ENCODE assay signal across 20 mouse cellular contexts in the genomic region with DNA sequence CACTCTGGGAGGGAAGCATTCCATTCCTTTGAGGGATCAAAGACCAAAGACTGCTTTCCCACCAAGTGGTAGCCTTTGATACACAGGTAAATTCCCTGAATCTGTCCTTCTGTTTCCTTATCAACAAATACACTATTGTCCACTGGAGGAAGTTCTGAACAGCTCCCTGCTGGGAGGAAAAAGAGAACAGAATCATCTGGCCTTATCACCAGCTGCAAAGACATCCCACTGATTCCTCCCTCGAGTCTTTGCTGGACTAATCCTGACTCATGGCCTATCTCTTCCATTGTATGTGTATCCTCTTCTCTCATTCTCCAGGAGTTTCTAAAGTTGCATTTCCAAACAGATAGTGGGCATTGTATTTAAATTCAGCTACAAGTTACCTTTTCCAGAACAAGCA. TPM values are rescaled to one million over a fixed set of nuclear protein-coding genes. Genes with fewer than 3 reads are reported as not detected.
"Had no signal": no experiment of that assay in that cellular context is flagged by ENCODE, and none has a peak within 500 bp of the region (broad histone marks: within the 10 kb centered on the region; RNA-seq: fewer than 3 reads in every experiment).

No protein-coding gene starts in this region.

- H3K36me3 ChIP-seq: midbrain, embryonic 10.5 days; neural tube, embryonic 12.5 days; stomach, embryonic 15.5 days had no signal

- H3K9me3 ChIP-seq: midbrain, embryonic 10.5 days; neural tube, embryonic 12.5 days; stomach, embryonic 15.5 days had no signal

- DNase-seq: lung, adult 18-20 months; lung, embryonic 14.5 days; lung, postnatal 10 days; lung, postnatal 4 days; midbrain, embryonic 14.5 days; right cerebral cortex, postnatal 14 days; thymus, adult 2 months; thymus, postnatal 25 days; thymus, postnatal 4 days had no signal

- H3K27me3 ChIP-seq: midbrain, embryonic 12.5 days; neural tube, embryonic 12.5 days; stomach, embryonic 15.5 days had no signal

- H3K4me2 ChIP-seq: lung, embryonic 14.5 days; midbrain, embryonic 12.5 days; neural tube, embryonic 12.5 days; stomach, embryonic 15.5 days had no signal

- H3K27ac ChIP-seq: midbrain, embryonic 10.5 days; midbrain, embryonic 12.5 days; neural tube, embryonic 12.5 days; stomach, embryonic 15.5 days; stomach, postnatal 0 days had no signal

- H3K9ac ChIP-seq: lung, embryonic 14.5 days; midbrain, embryonic 12.5 days; neural tube, embryonic 12.5 days; stomach, embryonic 15.5 days had no signal

- H3K4me1 ChIP-seq: midbrain, embryonic 10.5 days; midbrain, embryonic 12.5 days; neural tube, embryonic 12.5 days; stomach, embryonic 15.5 days had no signal

- H3K4me3 ChIP-seq: midbrain, embryonic 10.5 days; midbrain, embryonic 12.5 days; neural tube, embryonic 12.5 days; stomach, embryonic 15.5 days had no signal

RNA-seq across cellular contexts. Expression of gene C4bp, which starts 22.5 kb away (rescaled TPM):
- polyA plus RNA-seq: lung, embryonic 14.5 days; lung, embryonic 16.5 days; midbrain, embryonic 10.5 days; midbrain, embryonic 12.5 days; midbrain, embryonic 14.5 days; neural tube, embryonic 12.5 days; neural tube, embryonic 14.5 days; spleen, adult 2 months; testis, adult 2 months; urinary bladder, adult 2 months had no signal

RNA-seq across cellular contexts. Expression of gene Gm29427, which starts 31.7 kb away (rescaled TPM):
- polyA plus RNA-seq: lung, embryonic 14.5 days; lung, embryonic 16.5 days; midbrain, embryonic 10.5 days; midbrain, embryonic 12.5 days; midbrain, embryonic 14.5 days; midbrain, postnatal 0 days; neural tube, embryonic 12.5 days; neural tube, embryonic 14.5 days; spleen, adult 2 months; stomach, embryonic 15.5 days; stomach, postnatal 0 days had no signal
